Mouse (Mus musculus): ENCODE data around the gene F2rl3. TPM values are rescaled to one million over a fixed set of nuclear protein-coding genes. Genes with fewer than 3 reads are reported as not detected.

F2rl3 gene
- total RNA-seq (2023), result 0.49 to 1.3 TPM (median 0.93 TPM) in 4 replicates

GRCm38 (mm10) chr8:72761322-72762051, at the start of gene F2rl3:
Gene F2rl3 (plus strand): TSS chr8:72761880.

DNA sequence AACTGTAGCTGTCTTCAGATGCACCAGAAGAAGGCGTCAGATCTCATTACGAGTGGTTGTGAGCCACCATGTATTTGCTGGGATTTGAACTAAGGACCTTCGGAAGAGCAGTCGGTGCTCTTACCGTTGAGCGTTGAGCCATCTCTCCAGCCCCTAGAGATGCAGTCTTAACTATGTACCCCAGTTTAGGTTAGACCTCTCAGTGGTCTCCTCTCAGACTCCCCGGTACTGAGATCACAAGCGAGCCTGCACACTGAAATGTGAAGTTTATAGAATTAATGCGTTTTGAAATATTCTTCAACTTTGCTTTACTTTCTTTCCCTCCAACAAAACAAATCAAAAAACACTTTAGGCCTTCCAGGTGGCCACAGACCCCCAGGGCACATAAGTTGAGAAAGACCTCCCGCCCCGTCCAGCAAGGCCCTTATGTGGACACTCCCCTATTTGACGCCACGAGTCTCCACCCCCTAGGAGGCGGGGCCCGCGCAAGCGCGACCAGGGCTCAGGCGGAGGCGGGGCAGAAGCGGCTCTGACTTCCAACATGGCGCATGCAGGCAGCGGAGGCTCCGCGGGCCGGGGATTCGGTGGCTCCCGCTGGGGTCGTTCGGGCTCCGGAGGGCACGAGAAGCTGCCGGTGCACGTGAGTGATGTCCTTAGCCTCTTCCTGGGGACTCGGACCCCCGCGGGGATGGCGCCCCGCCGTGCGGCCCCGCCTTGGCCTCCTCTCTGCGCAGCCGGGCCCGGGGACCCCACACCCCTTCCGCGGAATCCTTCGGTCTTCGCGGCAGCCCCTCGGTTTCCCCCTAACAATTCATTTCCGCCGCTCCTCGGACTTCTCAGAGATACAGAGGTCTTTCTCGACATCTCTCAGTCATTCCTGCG, 38.7 kb upstream of the F2rl3 start, which contains the start of gene Sin3b:
TSS of gene Sin3b (plus strand) at position 517 of the 882 bp plus-strand sequence.

Other genes starting within 250 kb of the F2rl3 start
- gene Med26, start 213.6 kb upstream of the F2rl3 start, total RNA-seq (2023), result 20.1 to 21.5 TPM (median 21.1 TPM) in 4 replicates
- gene Smim7, start 190.8 kb upstream of the F2rl3 start, total RNA-seq (2023), result 156 to 187 TPM (median 175 TPM) in 4 replicates
- 0.73 to 2.3 TPM (median 0.99 TPM) in 4 replicates for gene Tmem38a, start 189.8 kb upstream of the F2rl3 start, total RNA-seq (2023)
- 0.09 TPM in 1 of 4 replicates, not detected in the others for gene Nwd1, start 115.2 kb upstream of the F2rl3 start, total RNA-seq (2023)
- 129 to 144 TPM (median 139 TPM) in 4 replicates for gene Sin3b, start 38.6 kb upstream of the F2rl3 start, total RNA-seq (2023)

Measured in B cell, adult 62 days (primary cell).